Mouse (Mus musculus): ENCODE data around the gene Acpp. TPM values are rescaled to one million over a fixed set of nuclear protein-coding genes. Genes with fewer than 3 reads are reported as not detected.

Gene Acpp
- total and polyA plus RNA-seq, 3 experiments = 0.27 to 0.97 (median 0.30) TPM

DNA sequence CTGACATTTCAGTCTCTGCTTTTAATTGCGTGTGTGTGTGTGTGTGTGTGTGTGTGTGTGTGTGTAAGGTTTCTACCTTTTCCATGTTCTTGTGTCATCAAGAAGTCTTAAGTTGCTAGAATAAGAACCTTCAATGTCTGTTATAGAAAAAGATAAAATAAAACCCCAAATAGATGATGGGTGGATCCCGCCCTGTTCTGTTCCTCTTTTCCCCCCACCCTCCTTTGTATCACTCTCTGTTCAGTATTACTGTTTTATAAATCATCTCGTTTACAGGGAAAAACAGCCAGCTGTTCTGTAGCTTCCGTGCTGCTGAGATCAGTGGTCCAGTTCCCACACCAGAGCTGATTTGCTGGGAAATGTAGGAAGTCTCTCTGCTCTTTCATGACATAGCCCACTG lies 65.5 kb downstream of the Acpp start:
- Histone ChIP-seq H3K27me3 (replicated peaks) (no peaks in the 10 kb centered on the region), H3K4me3 (replicated peaks in 1 of 3; ENCODE audit: low read depth in 2 of 3, low read length in 2 of 3, poor library complexity in 1 of 3) (no peak overlapping the region), H3K36me3 (replicated peaks in 1 of 2; ENCODE audit: control insufficient read depth in 1 of 2, insufficient read depth in 1 of 2, low read length in 1 of 2) (no peaks in the 10 kb centered on the region), H3K4me2 (ENCODE audit: insufficient read depth, low read depth, poor library complexity, severe bottlenecking) (no peak overlapping the region), H3K4me1 (ENCODE audit: control insufficient read depth in 1 of 2, insufficient read depth in 2 of 2) (peaks cover 4 to 12% of the 10 kb centered on the region in 2 experiments; a peak in 2 of 4 replicates), H3K27ac (ENCODE audit: insufficient read depth, low read depth) (no peak overlapping the region), H3K9ac (ENCODE audit: insufficient read depth, low read depth) (no peak overlapping the region), H3K9me3 (replicated peaks; ENCODE audit: low read length) (peaks cover 11% of the 10 kb centered on the region), H3K79me2 (replicated peaks; ENCODE audit: control insufficient read depth, extremely low read depth, insufficient read depth, poor library complexity, severe bottlenecking) (no peaks in the 10 kb centered on the region)
- TF ChIP-seq TBP (conservative IDR thresholded peaks at IDR 0.05; ENCODE audit: low read depth, low read length) (no peak), POLR2AphosphoS2 (IDR thresholded peaks at IDR 0.05; ENCODE audit: low read depth, low read length) (no peak), ELF1 (IDR thresholded peaks at IDR 0.05; ENCODE audit: low read depth, low read length) (no peak), ZMIZ1 (IDR thresholded peaks at IDR 0.05; ENCODE audit: low read depth, low read length) (no peak), ZNF384 (IDR thresholded peaks at IDR 0.05; ENCODE audit: low read depth, low read length) (no peak), POLR2A (IDR thresholded peaks at IDR 0.05; ENCODE audit: low read depth, low read length) (no peak), MAX (IDR thresholded peaks at IDR 0.05; ENCODE audit: low read length) (no peak), BHLHE40 (IDR thresholded peaks at IDR 0.05; ENCODE audit: low read depth, low read length) (no peak), NRF1 (IDR thresholded peaks at IDR 0.05; ENCODE audit: low read depth, low read length) (no peak), TCF12 (IDR thresholded peaks at IDR 0.05; ENCODE audit: low read depth, low read length) (no peak), UBTF (IDR thresholded peaks at IDR 0.05; ENCODE audit: low read depth, low read length) (no peak), ZC3H11A (IDR thresholded peaks at IDR 0.05; ENCODE audit: low read depth, low read length) (no peak), MAZ (IDR thresholded peaks at IDR 0.05; ENCODE audit: low read depth, low read length) (no peak), ZKSCAN1 (IDR thresholded peaks at IDR 0.05; ENCODE audit: borderline replicate concordance, low read depth, low read length) (no peak), RAD21 (IDR thresholded peaks at IDR 0.05; ENCODE audit: low read depth, low read length) (no peak), MEF2A (IDR thresholded peaks at IDR 0.05; ENCODE audit: borderline replicate concordance, low read depth, low read length) (no peak)
- in situ Hi-C loops (cut with MboI; ENCODE audit: low pct_ligation_motif_present, low pct_unique_long_range_greater_than_20kb, low sequenced_read_pairs) = loop anchor here (10.0 kb wide), 1 partner anchor 103 kb away; no protein-coding TSS in a partner anchor
- dilution Hi-C loops (cut with MboI; ENCODE audit: extremely low pct_ligation_motif_present, extremely low pct_unique_long_range_greater_than_20kb, low sequenced_read_pairs) = no loop called here
- DNase-seq (ENCODE audit: extremely low read depth) = no peak

DNA sequence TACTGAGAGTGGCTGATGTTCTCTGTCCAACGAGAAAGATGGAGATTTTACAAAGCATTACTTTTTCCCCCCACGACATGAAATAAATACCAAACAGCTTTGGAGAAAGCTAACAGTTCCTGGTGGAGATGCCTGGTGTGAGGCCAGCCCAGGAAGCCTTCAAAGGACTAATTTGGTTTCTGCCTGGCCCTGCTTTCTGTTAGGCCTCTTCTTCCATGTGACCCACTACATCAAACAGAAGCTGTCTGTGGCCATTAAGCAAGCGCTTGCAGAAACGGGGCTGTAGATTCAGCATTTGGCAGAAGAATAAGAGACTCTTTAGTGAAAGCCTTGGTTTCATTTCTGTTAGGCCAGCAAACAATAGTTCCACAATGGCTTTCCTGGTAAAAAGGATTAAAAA lies 65.9 kb downstream of the Acpp start:
- Histone ChIP-seq H3K9ac (ENCODE audit: insufficient read depth, low read depth) (no peak overlapping the region), H3K27ac (ENCODE audit: insufficient read depth, low read depth) (no peak overlapping the region), H3K79me2 (replicated peaks; ENCODE audit: control insufficient read depth, extremely low read depth, insufficient read depth, poor library complexity, severe bottlenecking) (no peaks in the 10 kb centered on the region), H3K4me2 (ENCODE audit: insufficient read depth, low read depth, poor library complexity, severe bottlenecking) (no peak overlapping the region), H3K4me1 (ENCODE audit: control insufficient read depth in 1 of 2, insufficient read depth in 2 of 2) (peaks cover 4 to 12% of the 10 kb centered on the region in 2 experiments; a peak in 2 of 4 replicates), H3K9me3 (replicated peaks; ENCODE audit: low read length) (peaks cover 11% of the 10 kb centered on the region), H3K4me3 (replicated peaks in 1 of 3; ENCODE audit: low read depth in 2 of 3, low read length in 2 of 3, poor library complexity in 1 of 3) (no peak overlapping the region), H3K27me3 (replicated peaks) (no peaks in the 10 kb centered on the region), H3K36me3 (replicated peaks in 1 of 2; ENCODE audit: control insufficient read depth in 1 of 2, insufficient read depth in 1 of 2, low read length in 1 of 2) (no peaks in the 10 kb centered on the region)
- dilution Hi-C loops (cut with MboI; ENCODE audit: extremely low pct_ligation_motif_present, extremely low pct_unique_long_range_greater_than_20kb, low sequenced_read_pairs) (no loop called here), in situ Hi-C loops (cut with MboI; ENCODE audit: low pct_ligation_motif_present, low pct_unique_long_range_greater_than_20kb, low sequenced_read_pairs) (loop anchor here (10.0 kb wide), 1 partner anchor 103 kb away; no protein-coding TSS in a partner anchor)
- TF ChIP-seq HCFC1 (IDR thresholded peaks at IDR 0.05; ENCODE audit: low read depth, low read length) (no peak), IRF4 (IDR thresholded peaks at IDR 0.05; ENCODE audit: low read depth, low read length) (no peak), UBTF (IDR thresholded peaks at IDR 0.05; ENCODE audit: low read depth, low read length) (no peak), ZMIZ1 (IDR thresholded peaks at IDR 0.05; ENCODE audit: low read depth, low read length) (no peak), ELF1 (IDR thresholded peaks at IDR 0.05; ENCODE audit: low read depth, low read length) (no peak), CHD2 (IDR thresholded peaks at IDR 0.05; ENCODE audit: low read length) (no peak), RCOR1 (conservative IDR thresholded peaks at IDR 0.05; ENCODE audit: low read depth, low read length) (no peak), USF1 (IDR thresholded peaks at IDR 0.05; ENCODE audit: low read depth, low read length) (no peak), POLR2AphosphoS2 (IDR thresholded peaks at IDR 0.05; ENCODE audit: low read depth, low read length) (no peak), ZC3H11A (IDR thresholded peaks at IDR 0.05; ENCODE audit: low read depth, low read length) (no peak), ZNF384 (IDR thresholded peaks at IDR 0.05; ENCODE audit: low read depth, low read length) (no peak), SIN3A (IDR thresholded peaks at IDR 0.05; ENCODE audit: low read length) (no peak), RAD21 (IDR thresholded peaks at IDR 0.05; ENCODE audit: low read depth, low read length) (no peak), NELFE (IDR thresholded peaks at IDR 0.05; ENCODE audit: low read depth, low read length) (no peak), MXI1 (IDR thresholded peaks at IDR 0.05; ENCODE audit: low read depth, low read length) (no peak), JUN (IDR thresholded peaks at IDR 0.05; ENCODE audit: insufficient read depth, low read depth, low read length) (no peak), ZKSCAN1 (IDR thresholded peaks at IDR 0.05; ENCODE audit: borderline replicate concordance, low read depth, low read length) (no peak)
- DNase-seq (ENCODE audit: extremely low read depth) = no peak

All from CH12.LX (cell line).